Mouse (Mus musculus) olfactory bulb, adult 2 months (tissue): ENCODE measurements around the gene Mcm8. TPM values are rescaled to one million over a fixed set of nuclear protein-coding genes. Genes with fewer than 3 reads are reported as not detected.

Experiments
- H3K27ac ChIP-seq: fragments of 200-500 bp; 2 replicates; pipeline ENCODE4 v1.5.1; 2012; ENCODE audit warnings: low read depth, low read length; ENCODE audit not compliant: insufficient read depth
- H3K4me1 ChIP-seq: fragments of 200-500 bp; 2 replicates; pipeline ENCODE4 v1.6.1; 2012; ENCODE audit warnings: low read length; ENCODE audit not compliant: control insufficient read depth, insufficient read depth
- H3K4me3 ChIP-seq: fragments of 200-500 bp; 2 replicates; pipeline ENCODE4 v1.5.1; 2012; ENCODE audit warnings: mild to moderate bottlenecking, low read depth, low read length, moderate library complexity; ENCODE audit not compliant: insufficient read depth
- CTCF ChIP-seq: fragments of 200-500 bp; IDR thresholded peaks from 2 replicates; pipeline ENCODE4 v1.5.1; 2012; ENCODE audit warnings: low read depth, mild to moderate bottlenecking, low read length, moderate library complexity; ENCODE audit not compliant: insufficient read depth
- POLR2A ChIP-seq: fragments of 200-500 bp; IDR thresholded peaks from 2 replicates; pipeline ENCODE4 v1.6.1; 2012; ENCODE audit warnings: mild to moderate bottlenecking, low read depth, low read length, moderate library complexity; ENCODE audit not compliant: insufficient read depth
- WGBS: fragments of 180-500 bp; shearing (Covaris S2); methylation state at CpG from one replicate; pipeline ENCODE4 v1.1.7; 2018; 5-methylcytosine and 5-hydroxymethylcytosine counted together
- polyA plus RNA-seq: library from polyadenylated mRNA; stranded (reverse); fragments of >200 nt; gene quantifications from 2 replicates; pipeline ENCODE4 v1.2.4, GENCODE M21; 2012; ENCODE audit warnings: low replicate concordance; ENCODE audit not compliant: missing spikeins, insufficient read depth, insufficient read length

Gene Mcm8
- polyA plus RNA-seq, result not detected in 2 replicates

- WGBS, result under 1% methylated on average over 59 of the region's 59 CpGs
- Histone ChIP-seq H3K27ac (no peak within 1 kb of the TSS), H3K4me1 (no peaks in the 10 kb centered on the region; the same call in 1 of the 2 replicates), H3K4me3 (peak within 1 kb of the TSS; percentile 77)
- TF ChIP-seq CTCF, result 0 out of 2 replicates have a peak, but pooled peaks have one; percentile 29
- peak; percentile 37; the same call in 1 of the 2 replicates for TF ChIP-seq POLR2A
Observed at GRCm38 (mm10) chr2:132815608-132816314, at the start of gene Mcm8, which contains the start of gene Trmt6. Gene Mcm8, plus strand, starts transcription at chr2:132816141. Gene Trmt6, minus strand, starts transcription at chr2:132816055.

- Histone ChIP-seq H3K4me3 (no peak overlapping the region), H3K27ac (no peak overlapping the region), H3K4me1 (no peaks in the 10 kb centered on the region)
- 86% methylated on average over 1 of the region's 1 CpGs for WGBS
- TF ChIP-seq CTCF, result no peak
- TF ChIP-seq POLR2A, result no peak
Observed at GRCm38 (mm10) chr2:132770822-132771221, 45.1 kb upstream of the Mcm8 start.

GRCm38 (mm10) chr2:132780978-132781377 is 35.0 kb upstream of the Mcm8 start, which contains the start of gene Chgb:
Gene Chgb, plus strand, starts transcription at chr2:132781278.
- WGBS, result 3% methylated on average over 4 of the region's 4 CpGs
- Histone ChIP-seq H3K27ac (peak within 1 kb of the TSS; percentile 98), H3K4me1 (peaks cover 3% of the 10 kb centered on the region; the same call in 1 of the 2 replicates), H3K4me3 (peak within 1 kb of the TSS; percentile 88)
- TF ChIP-seq CTCF (no peak), POLR2A (no peak)

- peaks cover 5% of the 10 kb centered on the region; the same call in 1 of the 2 replicates for H3K4me1 ChIP-seq
- TF ChIP-seq CTCF, result no peak
- peak; percentile 95 for TF ChIP-seq POLR2A
- under 1% methylated on average over 40 of the region's 41 CpGs for WGBS
- H3K27ac ChIP-seq, result peak overlapping the region; percentile 98
- H3K4me3 ChIP-seq, result peak overlapping the region; percentile 88
Observed at GRCm38 (mm10) chr2:132781439-132782068, 34.4 kb upstream of the Mcm8 start.

- peaks cover 7% of the 10 kb centered on the region for H3K4me1 ChIP-seq
- TF ChIP-seq POLR2A (no peak), CTCF (no peak)
- H3K27ac ChIP-seq, result no peak overlapping the region
- 76% methylated on average over 6 of the region's 6 CpGs for WGBS
- H3K4me3 ChIP-seq, result no peak overlapping the region
Observed at GRCm38 (mm10) chr2:132784039-132784438, 31.9 kb upstream of the Mcm8 start.

- H3K27ac ChIP-seq, result no peak overlapping the region
- WGBS, result 87% methylated on average over 19 of the region's 19 CpGs
- TF ChIP-seq POLR2A (no peak), CTCF (no peak)
- H3K4me3 ChIP-seq, result no peak overlapping the region
- H3K4me1 ChIP-seq, result no peaks in the 10 kb centered on the region
Observed at GRCm38 (mm10) chr2:132793441-132794203, 22.3 kb upstream of the Mcm8 start.

- Histone ChIP-seq H3K4me3 (no peak overlapping the region), H3K27ac (no peak overlapping the region), H3K4me1 (no peaks in the 10 kb centered on the region)
- 88% methylated on average over 7 of the region's 7 CpGs for WGBS
- TF ChIP-seq CTCF (no peak), POLR2A (no peak)
Observed at GRCm38 (mm10) chr2:132794204-132794586, 21.7 kb upstream of the Mcm8 start.

- Histone ChIP-seq H3K4me3 (no peak overlapping the region), H3K27ac (no peak overlapping the region), H3K4me1 (no peaks in the 10 kb centered on the region)
- no peak for TF ChIP-seq CTCF
- no peak for TF ChIP-seq POLR2A
- 89% methylated on average over 2 of the region's 2 CpGs for WGBS
Observed at GRCm38 (mm10) chr2:132802976-132803375, 13.0 kb upstream of the Mcm8 start.
